Mouse (Mus musculus): Measurements from ENCODE around the gene Serpinc1. TPM values are rescaled to one million over a fixed set of nuclear protein-coding genes. Genes with fewer than 3 reads are reported as not detected.
"Not testable (repeated sequence)": the region's sequence is repeated elsewhere in the genome, so short reads cannot be mapped to it uniquely, and the experiment has no call there.

The Serpinc1 gene
- polyA plus RNA-seq, 2 experiments from 2014 or later = 15.0 to 16.9 TPM

DNA sequence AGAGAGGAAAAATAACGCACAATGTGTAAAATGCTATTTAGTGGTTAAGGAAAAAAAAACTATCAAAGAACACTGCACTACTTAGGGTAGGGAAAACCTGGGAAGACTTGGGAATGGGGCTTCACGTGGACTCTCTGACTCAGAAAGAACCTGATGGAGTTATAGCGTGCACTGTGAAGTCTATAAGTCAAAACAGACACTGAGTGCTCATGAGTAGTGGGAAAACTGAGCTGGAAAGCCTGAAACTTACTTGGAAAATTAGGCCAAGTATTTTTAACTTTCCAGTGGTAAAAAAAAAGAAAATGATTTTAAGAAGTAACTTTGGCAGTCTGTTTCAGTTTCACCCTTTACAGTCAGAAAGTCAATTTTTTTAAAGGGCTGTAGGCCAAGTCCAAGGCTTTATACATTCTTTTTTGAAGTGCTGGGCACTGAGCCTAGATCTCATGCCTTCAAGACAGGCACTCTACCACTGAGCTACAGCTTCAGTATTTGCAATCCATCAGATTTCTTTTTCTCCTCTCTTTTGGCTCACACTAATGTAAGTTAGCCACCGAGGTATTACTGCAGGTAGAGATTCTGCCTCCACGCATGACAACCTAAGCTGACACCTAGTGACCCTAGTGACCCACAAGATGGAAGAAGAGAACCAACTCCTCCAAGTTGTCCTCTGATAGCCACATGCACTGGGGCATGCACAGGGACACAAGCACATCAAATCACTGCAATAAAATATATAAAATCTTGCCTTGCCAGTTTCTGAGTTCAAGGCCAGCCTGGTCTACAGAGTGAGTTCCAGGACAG lies 47.2 kb downstream of the Serpinc1 start:
- no peak for ATAC-seq

DNA sequence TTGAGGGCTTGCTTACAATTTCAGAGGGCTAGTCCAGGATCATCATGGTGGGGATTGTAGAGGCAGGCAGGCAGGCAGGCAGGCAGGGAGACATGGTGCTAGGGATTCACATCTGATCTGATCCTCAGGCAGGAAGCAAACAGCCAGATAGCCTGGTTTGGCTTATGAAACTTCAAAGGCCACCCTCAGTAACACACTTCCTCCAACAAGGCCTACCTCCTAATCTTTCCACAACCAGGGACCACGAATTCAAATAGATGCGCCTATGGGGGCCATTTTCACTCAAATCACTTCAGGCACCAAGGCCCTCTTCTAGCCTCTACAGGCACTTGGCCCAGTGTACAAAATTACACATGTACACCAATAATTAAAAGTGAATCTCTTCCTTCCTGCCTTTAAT lies 48.8 kb downstream of the Serpinc1 start:
- ATAC-seq = no peak

DNA sequence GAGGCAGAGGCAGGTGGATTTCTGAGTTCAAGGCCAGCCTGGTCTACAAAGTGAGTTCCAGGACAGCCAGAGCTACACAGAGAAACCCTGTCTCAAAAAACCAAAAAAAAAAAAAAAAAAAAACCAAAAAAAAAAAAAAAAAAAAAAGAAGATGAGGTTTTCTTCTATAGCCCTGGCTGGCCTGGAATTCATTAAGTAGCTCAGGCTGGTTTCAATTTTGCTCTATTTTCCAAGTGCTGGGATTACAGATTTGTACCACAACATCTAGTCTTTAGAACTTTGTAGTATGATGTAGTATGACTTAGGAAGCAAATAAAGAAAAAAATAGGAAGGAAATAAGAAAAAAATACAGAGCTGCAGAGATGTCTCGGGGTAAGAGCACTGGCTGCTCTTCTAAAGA lies 50.0 kb downstream of the Serpinc1 start:
- not testable (repeated sequence) for ATAC-seq

GRCm38 (mm10) chr1:161030058-161030457 lies 51.7 kb downstream of the Serpinc1 start:
- ATAC-seq = no peak

DNA sequence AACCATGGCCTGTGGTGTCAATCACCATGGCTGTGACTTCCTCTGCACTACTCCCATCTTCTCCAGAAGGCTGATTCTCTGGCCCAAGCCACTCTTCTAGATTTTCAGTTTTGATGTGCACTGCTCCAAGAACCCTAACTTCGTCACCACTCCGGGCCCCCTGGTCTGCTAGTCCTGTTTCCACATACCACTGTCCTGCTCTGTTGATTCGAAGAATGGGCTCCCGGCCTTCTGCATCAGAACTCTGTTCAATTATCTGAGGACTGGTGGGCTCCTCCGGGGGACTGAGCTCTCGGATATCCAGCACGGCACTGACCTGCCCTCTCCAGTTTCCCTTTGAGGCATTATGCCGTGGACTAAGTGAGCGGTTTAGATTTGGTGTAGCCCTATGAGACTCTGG lies 53.5 kb downstream of the Serpinc1 start:
- no peak for ATAC-seq

DNA sequence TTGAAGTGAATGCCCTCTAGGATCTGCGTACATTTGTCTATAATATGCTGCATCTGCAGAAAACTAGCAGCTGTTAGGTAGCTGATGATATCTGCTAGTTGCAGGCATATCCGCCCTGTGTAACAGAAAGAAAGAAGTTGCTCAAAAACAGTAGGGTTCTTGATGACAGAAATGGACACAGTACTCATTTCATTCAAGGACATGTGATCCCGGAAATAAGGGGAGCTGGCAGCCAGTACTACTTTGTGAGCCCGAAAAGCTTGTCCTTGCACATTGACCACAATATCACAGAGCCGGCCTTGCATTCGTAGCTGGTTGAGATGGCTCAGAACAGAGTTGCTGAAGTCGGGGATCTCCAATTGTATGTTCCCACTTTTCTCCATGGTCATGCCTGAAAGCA lies 54.0 kb downstream of the Serpinc1 start:
- ATAC-seq = no peak

DNA sequence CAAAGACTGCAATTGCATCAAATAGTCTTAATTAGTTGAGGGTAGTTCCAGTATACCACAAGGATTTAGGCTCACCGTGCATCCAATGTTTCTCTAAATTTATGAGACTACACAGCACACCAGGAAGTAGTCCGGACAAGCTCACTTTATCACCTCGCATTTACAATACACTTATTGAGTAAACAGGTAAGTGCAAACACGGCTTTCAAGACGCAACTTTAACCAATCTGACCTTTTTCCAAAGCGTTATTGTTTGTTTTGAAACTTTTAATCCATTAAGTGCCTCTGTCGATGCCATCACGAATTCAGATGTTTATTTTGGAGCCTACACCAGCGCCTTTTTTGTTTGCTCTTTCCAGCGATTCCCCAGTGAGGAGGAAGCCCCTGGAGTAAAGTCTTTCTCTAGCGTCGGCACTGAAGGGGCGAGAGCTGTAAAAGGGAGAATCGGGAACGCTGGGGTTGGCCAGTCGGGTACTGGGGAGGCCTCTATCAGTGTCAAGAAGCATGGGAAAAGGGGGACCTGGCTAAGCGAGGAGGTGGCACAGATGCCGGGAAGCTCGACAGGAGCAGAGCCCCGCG lies 55.6 kb downstream of the Serpinc1 start:
- peak; percentile 0 for ATAC-seq

DNA sequence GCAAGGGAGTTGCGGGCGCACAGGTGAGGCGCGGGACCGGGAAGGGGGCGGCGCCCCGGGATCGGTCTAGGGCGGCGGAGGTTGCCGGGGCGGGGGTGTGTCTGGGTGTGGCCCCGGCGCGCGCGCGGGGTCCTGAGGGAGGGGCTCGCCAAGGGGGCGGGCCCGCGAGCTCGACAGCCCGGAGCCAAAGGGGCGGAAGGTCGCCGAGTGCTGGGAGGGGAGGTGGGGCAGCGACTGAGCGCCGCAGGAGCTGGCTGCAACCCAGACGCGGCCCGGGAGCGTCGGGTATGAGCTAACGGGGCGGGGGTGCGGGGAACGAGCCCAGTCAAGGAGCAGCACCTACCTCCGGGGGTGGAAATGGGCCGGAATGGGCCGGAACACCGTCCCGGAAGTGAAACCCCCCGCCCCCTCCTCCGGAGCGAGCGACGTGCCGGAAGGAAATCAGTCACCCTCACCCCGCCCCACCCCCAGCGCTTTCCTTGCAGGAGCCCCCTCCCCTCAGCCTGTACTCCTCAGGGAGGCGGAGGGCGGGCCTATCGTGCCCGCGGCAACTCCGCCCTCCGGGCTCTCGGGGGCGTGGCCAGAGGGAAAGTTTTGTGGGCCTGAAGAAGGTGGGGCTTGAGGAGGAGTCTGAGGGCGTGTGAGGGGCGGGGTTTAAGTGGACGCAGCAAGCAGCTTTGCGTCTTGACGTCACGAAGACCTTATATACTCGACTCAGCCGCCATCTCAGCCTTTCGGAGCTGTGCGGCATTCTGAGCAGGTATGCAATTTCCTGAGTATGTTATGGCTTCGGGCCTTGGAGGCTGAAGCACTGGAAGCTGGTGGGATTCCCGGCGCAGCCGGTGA lies 56.3 kb downstream of the Serpinc1 start, which contains the start of gene Zbtb37:
Gene Zbtb37 (minus strand): TSS at position 415 of the 846 bp plus-strand sequence.
- ATAC-seq = peak; percentile 89

DNA sequence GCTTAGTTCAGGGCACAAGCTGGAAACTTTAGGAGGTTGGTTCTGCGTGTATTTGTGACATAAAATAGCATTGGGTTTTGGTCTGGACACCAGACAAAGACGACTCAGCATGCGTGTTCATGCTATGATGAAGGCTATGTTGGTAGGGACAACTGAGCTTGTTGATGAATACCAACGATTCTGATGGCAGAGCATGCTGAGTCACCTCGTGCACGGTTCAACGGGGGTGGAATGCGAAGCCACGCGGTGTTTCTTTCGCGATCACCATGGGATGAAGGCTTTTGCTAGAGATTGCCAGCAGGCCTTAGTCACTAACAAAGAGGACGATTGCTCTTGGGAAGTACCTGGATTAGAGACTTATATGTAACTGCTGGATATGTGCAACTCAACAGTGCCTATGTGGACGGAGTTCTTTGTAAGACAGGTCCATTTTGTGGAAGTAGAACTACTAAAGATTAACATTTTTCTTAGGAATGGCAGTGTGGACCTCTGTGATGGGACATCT lies 56.9 kb downstream of the Serpinc1 start:
- ATAC-seq = peak; percentile 21

GRCm38 (mm10) chr1:161035786-161036404 lies 57.5 kb downstream of the Serpinc1 start:
- ATAC-seq = peak; percentile 6

DNA sequence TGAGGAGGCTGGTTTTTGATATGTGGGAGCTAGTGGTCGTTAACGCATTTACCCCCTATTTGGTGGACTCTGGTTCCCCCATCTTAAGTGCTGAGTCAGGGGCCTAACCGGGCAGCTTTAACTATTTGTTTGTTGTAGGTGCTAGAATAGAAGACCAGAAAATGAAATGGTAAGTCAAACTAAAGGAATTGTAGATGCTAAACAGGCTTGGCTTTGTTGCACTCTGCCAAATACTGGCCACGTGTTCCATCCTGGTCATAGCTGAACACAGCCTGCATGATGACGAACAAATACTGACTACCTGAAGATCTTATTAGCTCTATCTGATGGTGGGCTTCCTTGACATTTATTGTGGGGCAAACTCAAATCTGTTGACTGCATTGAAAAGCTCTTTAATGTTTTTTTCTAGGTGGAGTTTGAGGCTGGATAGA lies 58.0 kb downstream of the Serpinc1 start:
- ATAC-seq = no peak

- no peak for ATAC-seq
Observed at GRCm38 (mm10) chr1:161037026-161037425, 58.6 kb downstream of the Serpinc1 start.

DNA sequence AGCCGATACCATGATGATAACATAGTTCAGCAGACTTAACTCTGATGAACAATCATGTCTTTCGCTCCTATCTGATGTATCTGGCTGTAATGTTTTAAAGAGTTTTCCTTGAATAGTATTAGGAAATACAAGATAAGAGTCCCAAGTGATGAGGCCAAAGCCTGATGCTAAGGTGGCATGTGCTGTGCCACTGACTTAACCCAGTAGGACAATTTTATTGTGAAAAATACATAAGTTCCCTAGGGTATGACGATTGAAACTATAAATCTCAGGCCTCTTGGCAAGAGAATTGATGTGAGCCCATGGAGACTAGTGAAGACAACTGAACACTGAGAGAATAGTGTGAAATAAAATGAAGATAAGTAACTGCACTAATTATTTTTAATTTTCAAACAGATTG lies 59.2 kb downstream of the Serpinc1 start:
- ATAC-seq = no peak

DNA sequence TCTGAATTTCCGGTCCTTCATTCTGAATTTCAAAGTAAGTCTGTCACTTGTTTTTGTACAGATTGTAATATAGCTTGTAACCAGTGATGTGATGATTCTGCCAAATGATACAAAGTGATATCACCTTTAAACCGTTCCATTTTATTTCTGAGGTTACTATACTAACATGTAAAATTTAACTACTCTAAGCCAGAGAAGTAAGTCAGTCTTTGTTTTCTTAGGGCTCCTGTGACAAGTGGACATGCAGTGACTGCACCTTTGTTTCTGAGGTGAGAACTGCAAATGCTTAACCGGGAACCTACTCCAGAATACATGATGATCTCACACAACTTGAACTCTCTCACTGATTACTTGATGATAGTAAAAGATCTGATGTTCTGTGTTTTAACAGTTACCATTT lies 59.6 kb downstream of the Serpinc1 start:
- ATAC-seq = no peak

DNA sequence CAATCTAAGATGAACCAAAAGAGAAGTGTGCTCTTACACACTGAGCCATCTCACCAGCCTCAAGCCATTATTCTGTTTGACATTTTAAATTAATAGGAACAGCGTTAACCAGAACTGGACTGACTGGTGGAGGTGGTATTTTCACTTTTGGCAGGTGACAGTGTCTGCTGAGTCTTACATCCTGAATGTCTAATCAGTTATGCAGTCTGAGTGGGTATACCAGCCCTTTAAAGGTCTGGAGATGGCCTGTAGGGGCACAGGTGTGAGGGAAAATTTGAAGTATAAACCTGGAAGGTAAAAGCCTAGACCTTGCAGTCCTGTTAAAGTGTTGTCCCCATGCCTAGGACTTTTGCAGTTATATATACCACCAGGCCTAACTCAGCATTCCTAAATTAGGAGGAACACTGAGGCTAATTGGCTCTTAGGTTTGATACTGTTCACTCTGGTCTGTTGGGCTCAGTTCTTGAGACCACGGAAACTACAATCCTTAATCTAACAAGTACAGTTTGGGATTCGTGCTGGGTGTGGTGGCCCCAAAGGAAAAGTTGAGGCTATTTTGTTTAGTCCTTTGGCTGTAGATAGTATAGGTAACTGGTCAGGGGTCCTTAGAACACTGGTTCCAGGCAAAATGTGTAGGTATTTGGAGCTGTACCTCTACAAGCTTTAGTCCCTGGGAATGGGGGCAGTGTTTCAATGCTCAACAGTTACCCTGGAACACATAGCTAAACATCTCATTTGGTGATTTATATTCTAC lies 60.8 kb downstream of the Serpinc1 start:
- no peak for ATAC-seq

DNA sequence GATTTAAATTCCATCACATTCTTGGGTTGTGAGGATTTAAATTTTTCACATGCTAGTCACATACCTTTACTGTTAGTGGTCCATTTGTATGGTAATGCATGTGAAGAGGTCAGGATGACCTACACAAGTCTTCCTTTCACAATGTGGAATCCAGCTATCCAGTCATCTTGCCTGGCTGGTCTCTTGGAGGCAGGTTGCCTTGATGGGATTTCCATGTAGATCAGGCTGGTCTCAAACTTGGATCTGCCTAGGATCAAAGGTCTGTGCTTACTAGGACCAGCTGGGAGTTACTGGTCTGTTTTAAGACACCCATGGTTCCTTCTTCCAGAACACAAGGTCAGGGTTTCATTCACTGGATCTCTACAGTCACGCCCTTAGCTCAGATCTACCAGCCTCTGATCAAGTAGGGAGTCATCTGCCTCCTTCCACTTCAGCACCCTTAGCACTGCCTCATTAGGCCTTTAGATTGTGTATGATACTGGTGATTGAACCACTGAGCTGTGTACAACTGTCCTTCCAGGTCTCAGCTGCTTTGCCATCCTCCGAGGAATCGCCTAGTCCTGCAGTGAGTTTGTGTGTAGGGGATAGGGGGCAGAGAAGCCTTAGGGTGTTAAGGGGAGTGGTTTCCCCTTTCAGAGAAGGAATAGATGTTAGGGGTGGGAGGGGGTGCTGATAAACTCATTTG lies 61.5 kb downstream of the Serpinc1 start:
- no peak for ATAC-seq

DNA sequence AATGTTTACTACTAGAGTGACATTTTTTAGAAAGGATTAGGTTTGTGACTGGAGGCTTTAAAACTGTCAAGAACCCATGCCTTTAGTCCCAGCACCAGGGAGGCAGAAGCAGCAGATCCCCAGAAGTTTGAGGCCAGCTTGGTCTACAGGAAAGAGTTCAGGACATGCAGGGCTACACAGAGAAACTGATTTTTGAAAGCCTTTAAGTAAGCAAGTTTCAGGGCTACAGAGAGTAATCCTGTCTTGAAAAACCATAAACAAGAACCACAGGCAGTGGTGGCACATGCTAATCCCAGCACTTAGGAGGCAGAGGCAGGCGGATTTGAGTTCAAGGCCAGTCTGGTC lies 62.0 kb downstream of the Serpinc1 start:
- ATAC-seq = no peak

- ATAC-seq = no peak
Observed at GRCm38 (mm10) chr1:161040855-161041254, 62.5 kb downstream of the Serpinc1 start.

DNA sequence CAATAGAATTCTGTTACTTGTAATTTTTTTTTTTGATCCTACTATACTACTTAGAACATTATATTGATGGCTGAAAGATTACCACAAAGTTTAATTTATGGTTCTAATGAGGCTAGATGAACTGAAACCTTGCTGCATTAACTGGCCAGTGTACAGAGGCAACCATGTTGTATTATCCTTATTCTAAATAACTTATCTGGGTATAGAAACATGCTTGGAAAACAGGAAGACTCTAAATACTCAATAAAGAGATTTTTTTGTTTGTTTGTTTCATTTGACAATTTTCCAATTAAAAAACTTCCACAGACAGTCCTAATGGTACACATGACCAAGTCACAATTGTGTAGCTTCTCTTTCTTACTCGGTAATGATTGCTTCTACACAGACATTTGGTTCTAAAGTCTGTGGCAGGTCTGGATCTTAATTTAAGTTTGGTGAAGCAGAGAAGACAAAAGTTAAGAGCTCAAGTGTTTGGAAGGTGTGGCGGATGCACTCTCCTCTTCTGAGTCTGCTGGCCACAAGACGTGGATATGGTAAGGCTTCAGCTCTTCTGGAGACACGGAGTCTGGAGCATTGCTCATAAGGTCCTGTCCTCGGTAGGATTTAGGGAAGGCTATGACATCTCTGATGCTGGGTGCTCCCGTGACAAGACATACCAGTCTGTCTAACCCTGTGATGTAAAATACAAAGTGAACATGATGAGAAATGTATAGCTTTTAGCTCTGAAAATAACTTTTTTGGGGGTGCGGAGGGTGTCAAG lies 63.1 kb downstream of the Serpinc1 start:
- no peak for ATAC-seq

DNA sequence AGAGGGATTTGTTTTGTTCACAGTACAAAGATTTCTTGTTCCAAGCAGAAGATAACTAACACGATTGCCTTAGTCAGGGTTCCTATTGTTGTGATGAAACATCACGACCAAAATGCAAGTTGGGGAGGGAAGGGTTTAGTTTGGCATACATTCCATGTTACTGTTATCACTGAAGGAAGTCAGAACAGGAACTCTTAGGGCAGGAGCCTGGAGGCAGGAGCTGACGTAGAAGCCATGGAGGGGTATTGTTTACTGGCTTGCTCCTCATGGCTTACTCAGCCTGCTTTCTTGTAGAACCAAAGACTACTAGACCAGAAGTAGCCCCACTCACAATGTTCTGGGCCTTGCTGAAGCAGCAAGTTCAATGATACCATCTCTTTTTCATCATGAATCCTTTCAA lies 68.6 kb downstream of the Serpinc1 start:
- ATAC-seq = no peak

Data from CD4-positive, CD25-positive, alpha-beta regulatory T cell, adult 4 months (primary cell).